Mouse (Mus musculus): ENCODE measurements around the gene Ctrc. TPM values are rescaled to one million over a fixed set of nuclear protein-coding genes. Genes with fewer than 3 reads are reported as not detected.
"Not testable (repeated sequence)": the region's sequence is repeated elsewhere in the genome, so short reads cannot be mapped to it uniquely, and the experiment has no call there.

Gene Ctrc
- polyA plus RNA-seq, 1 experiment from 2014 or later = not detected

DNA sequence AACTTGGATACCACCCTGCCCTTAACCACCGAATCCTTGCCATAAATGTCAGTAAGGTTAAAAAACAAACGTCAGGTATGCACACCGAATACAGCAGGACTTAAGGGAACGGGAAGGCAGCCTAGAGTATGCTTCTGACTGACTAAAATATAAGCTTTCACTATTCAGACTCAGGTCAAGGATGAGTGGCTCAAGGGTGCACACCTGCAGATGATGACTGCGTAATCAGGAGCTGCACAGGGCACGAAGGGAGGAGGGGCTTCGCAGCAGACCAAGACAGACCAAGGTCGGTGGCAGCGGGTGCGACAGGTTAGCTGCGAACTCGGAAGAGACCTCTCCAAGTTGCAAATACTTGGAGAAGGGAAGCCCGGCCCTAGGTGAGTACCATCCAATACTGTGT is 60.0 kb downstream of the Ctrc start:
- H3K36me3 ChIP-seq = peaks cover 67% of the 10 kb centered on the region
- no peaks in the 10 kb centered on the region for H3K9me3 ChIP-seq (replicated peaks)
- no peaks in the 10 kb centered on the region for H3K27me3 ChIP-seq (replicated peaks)
- 90% methylated on average over 13 of the region's 13 CpGs for WGBS
- H3K9ac ChIP-seq = no peak overlapping the region
- H3K27ac ChIP-seq (ENCODE audit: poor library complexity, severe bottlenecking) = no peak overlapping the region
- H3K4me3 ChIP-seq = no peak overlapping the region
- H3K4me2 ChIP-seq = no peak overlapping the region
- no peak for ATAC-seq (ENCODE audit: insufficient number of reproducible peaks, low FRiP score)
- H3K4me1 ChIP-seq (replicated peaks) = peaks cover 9% of the 10 kb centered on the region

DNA sequence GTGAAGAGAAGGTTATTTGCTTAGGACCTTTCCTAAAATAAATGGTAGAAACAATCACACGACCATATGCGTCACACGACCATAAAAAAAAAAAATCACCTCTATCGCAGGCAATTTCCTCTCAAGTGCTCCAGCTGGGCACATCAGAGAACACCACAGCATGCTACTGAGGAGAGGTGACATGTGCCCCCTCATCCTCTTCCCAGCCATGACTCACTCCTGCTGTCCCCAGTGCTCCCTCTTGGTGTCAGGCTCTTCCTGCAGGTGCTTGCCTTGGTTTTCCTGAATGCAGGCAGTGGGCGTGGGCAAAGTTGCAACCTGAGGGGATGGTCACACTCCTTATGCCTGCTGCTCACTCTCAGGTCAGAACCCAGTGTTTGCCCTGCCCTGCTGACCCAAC is 61.3 kb downstream of the Ctrc start:
- H3K27ac ChIP-seq (ENCODE audit: poor library complexity, severe bottlenecking) = no peak overlapping the region
- H3K9me3 ChIP-seq (replicated peaks) = no peaks in the 10 kb centered on the region
- no peak overlapping the region for H3K4me3 ChIP-seq
- peaks cover 4% of the 10 kb centered on the region for H3K4me1 ChIP-seq (replicated peaks)
- no peak overlapping the region for H3K9ac ChIP-seq
- WGBS = 85% methylated on average over 5 of the region's 5 CpGs
- H3K36me3 ChIP-seq = peaks cover 81% of the 10 kb centered on the region
- ATAC-seq (ENCODE audit: insufficient number of reproducible peaks, low FRiP score) = no peak
- H3K4me2 ChIP-seq = no peak overlapping the region
- no peaks in the 10 kb centered on the region for H3K27me3 ChIP-seq (replicated peaks)

- Histone ChIP-seq H3K9me3 (replicated peaks) (no peaks in the 10 kb centered on the region), H3K36me3 (peaks cover 96% of the 10 kb centered on the region), H3K27ac (ENCODE audit: poor library complexity, severe bottlenecking) (no peak overlapping the region), H3K9ac (no peak overlapping the region), H3K27me3 (replicated peaks) (no peaks in the 10 kb centered on the region), H3K4me3 (no peak overlapping the region), H3K4me2 (no peak overlapping the region), H3K4me1 (replicated peaks) (no peaks in the 10 kb centered on the region)
- no peak for ATAC-seq (ENCODE audit: insufficient number of reproducible peaks, low FRiP score)
- WGBS = 93% methylated on average over 8 of the region's 8 CpGs
Observed at GRCm38 (mm10) chr4:141781201-141781985, 64.8 kb downstream of the Ctrc start.

GRCm38 (mm10) chr4:141779828-141780227 is 66.3 kb downstream of the Ctrc start:
- Histone ChIP-seq H3K4me3 (no peak overlapping the region), H3K27ac (ENCODE audit: poor library complexity, severe bottlenecking) (no peak overlapping the region), H3K9me3 (replicated peaks) (no peaks in the 10 kb centered on the region), H3K27me3 (replicated peaks) (no peaks in the 10 kb centered on the region), H3K4me1 (replicated peaks) (no peaks in the 10 kb centered on the region), H3K36me3 (peaks cover 94% of the 10 kb centered on the region), H3K9ac (no peak overlapping the region), H3K4me2 (no peak overlapping the region)
- WGBS = 79% methylated on average over 8 of the region's 8 CpGs
- no peak for ATAC-seq (ENCODE audit: insufficient number of reproducible peaks, low FRiP score)

- H3K27ac ChIP-seq (ENCODE audit: poor library complexity, severe bottlenecking); H3K4me3 ChIP-seq; H3K9ac ChIP-seq; H3K9me3 ChIP-seq (replicated peaks); H3K4me2 ChIP-seq; H3K27me3 ChIP-seq (replicated peaks); ATAC-seq (ENCODE audit: insufficient number of reproducible peaks, low FRiP score): not testable (repeated sequence)
- H3K4me1 ChIP-seq (replicated peaks) = peaks cover 11% of the 10 kb centered on the region
- peaks cover 93% of the 10 kb centered on the region for H3K36me3 ChIP-seq
- 83% methylated on average over 4 of the region's 4 CpGs for WGBS
Observed at GRCm38 (mm10) chr4:141773019-141773418, 73.1 kb downstream of the Ctrc start.

GRCm38 (mm10) chr4:141771823-141772222 is 74.3 kb downstream of the Ctrc start:
- H3K4me3 ChIP-seq = no peak overlapping the region
- WGBS = 87% methylated on average over 8 of the region's 8 CpGs
- H3K27me3 ChIP-seq (replicated peaks) = no peaks in the 10 kb centered on the region
- ATAC-seq (ENCODE audit: insufficient number of reproducible peaks, low FRiP score) = no peak
- peaks cover 23% of the 10 kb centered on the region for H3K4me1 ChIP-seq (replicated peaks)
- H3K9me3 ChIP-seq (replicated peaks) = no peaks in the 10 kb centered on the region
- no peak overlapping the region for H3K27ac ChIP-seq (ENCODE audit: poor library complexity, severe bottlenecking)
- no peak overlapping the region for H3K9ac ChIP-seq
- peaks cover 85% of the 10 kb centered on the region for H3K36me3 ChIP-seq
- H3K4me2 ChIP-seq = no peak overlapping the region

- ATAC-seq (ENCODE audit: insufficient number of reproducible peaks, low FRiP score) = no peak
- no peaks in the 10 kb centered on the region for H3K27me3 ChIP-seq (replicated peaks)
- no peak overlapping the region for H3K9ac ChIP-seq
- no peak overlapping the region for H3K27ac ChIP-seq (ENCODE audit: poor library complexity, severe bottlenecking)
- peaks cover 78% of the 10 kb centered on the region for H3K36me3 ChIP-seq
- H3K4me1 ChIP-seq (replicated peaks) = peaks cover 34% of the 10 kb centered on the region
- H3K9me3 ChIP-seq (replicated peaks) = no peaks in the 10 kb centered on the region
- no peak overlapping the region for H3K4me2 ChIP-seq
- H3K4me3 ChIP-seq = no peak overlapping the region
- WGBS = 59% methylated on average over 8 of the region's 8 CpGs
Observed at GRCm38 (mm10) chr4:141769501-141770160, 76.5 kb downstream of the Ctrc start.

DNA sequence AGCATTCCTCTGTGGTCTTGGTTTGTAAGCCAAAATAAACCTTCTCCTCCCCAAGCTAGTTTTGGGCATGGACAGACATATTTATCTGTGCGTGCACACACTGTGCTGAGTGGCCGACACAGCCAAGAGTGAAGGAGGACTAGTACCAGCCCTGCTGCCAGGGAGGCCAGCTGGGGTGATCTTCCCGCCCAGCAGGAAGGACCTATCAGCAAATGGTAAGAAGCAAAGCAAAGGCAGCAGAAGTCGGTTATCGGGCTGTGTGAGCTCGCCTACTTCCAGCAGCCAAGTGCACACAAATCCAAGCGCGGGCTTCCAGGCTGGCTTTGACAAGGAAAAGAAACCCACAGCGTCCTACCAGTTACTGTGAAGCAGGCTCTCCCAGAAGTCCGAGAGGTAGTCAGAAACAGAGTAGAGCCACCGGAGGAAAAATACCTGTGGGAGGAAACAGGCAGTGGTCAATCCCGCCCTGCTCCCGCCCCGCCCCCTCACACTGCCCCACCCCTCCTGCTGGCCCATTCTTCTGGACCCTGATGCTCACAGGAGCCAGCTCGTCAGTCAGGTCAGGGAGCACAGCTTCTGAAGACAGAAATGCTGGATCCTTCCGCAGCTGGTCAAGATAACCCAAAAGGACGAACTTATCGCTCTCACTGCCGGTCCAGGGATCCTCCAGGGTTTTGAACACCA is 78.7 kb downstream of the Ctrc start:
- WGBS = 41% methylated on average over 19 of the region's 19 CpGs
- H3K27me3 ChIP-seq (replicated peaks) = no peaks in the 10 kb centered on the region
- H3K36me3 ChIP-seq = peaks cover 78% of the 10 kb centered on the region
- H3K27ac ChIP-seq (ENCODE audit: poor library complexity, severe bottlenecking) = peak overlapping the region; percentile 91
- peak; percentile 83 for ATAC-seq (ENCODE audit: insufficient number of reproducible peaks, low FRiP score)
- 0 out of 2 replicates have a peak overlapping the region, but pooled peaks have one; percentile 42 for H3K9ac ChIP-seq
- H3K9me3 ChIP-seq (replicated peaks) = no peaks in the 10 kb centered on the region
- H3K4me3 ChIP-seq = no peak overlapping the region
- H3K4me2 ChIP-seq = peak overlapping the region; percentile 52
- H3K4me1 ChIP-seq (replicated peaks) = peaks cover 34% of the 10 kb centered on the region

- 43% methylated on average over 19 of the region's 19 CpGs for WGBS
- H3K36me3 ChIP-seq = peaks cover 79% of the 10 kb centered on the region
- H3K4me1 ChIP-seq (replicated peaks) = peaks cover 34% of the 10 kb centered on the region
- H3K4me2 ChIP-seq = peak overlapping the region; percentile 52
- 0 out of 2 replicates have a peak overlapping the region, but pooled peaks have one; percentile 42 for H3K9ac ChIP-seq
- H3K9me3 ChIP-seq (replicated peaks) = no peaks in the 10 kb centered on the region
- H3K27ac ChIP-seq (ENCODE audit: poor library complexity, severe bottlenecking) = peak overlapping the region; percentile 91
- H3K4me3 ChIP-seq = no peak overlapping the region
- H3K27me3 ChIP-seq (replicated peaks) = no peaks in the 10 kb centered on the region
- ATAC-seq (ENCODE audit: insufficient number of reproducible peaks, low FRiP score) = 0 out of 2 replicates have a peak, but pooled peaks have one; percentile 27
Observed at GRCm38 (mm10) chr4:141766668-141767352, 79.3 kb downstream of the Ctrc start.

DNA sequence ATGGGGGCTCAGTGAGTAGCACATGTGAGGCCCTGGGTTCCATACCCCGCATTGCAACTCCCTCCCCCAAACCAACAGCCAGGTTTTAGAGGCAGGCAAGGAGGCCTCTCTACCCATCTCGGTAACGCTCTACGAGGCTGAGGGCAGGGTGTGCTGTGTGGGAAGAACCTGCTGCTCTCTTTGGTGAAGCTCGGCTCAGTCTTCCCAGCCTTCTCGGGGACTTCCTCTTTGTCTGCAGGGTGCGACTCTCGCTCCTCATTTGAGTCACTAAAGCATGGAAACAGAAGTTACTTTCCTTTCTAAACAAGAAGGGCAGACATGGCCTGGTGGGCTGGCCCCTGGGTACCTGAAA is 79.9 kb downstream of the Ctrc start:
- WGBS = 77% methylated on average over 8 of the region's 8 CpGs
- Histone ChIP-seq H3K27ac (ENCODE audit: poor library complexity, severe bottlenecking) (peak overlapping the region; percentile 91), H3K36me3 (peaks cover 79% of the 10 kb centered on the region), H3K9me3 (replicated peaks) (no peaks in the 10 kb centered on the region), H3K4me3 (no peak overlapping the region), H3K9ac (0 out of 2 replicates have a peak overlapping the region, but pooled peaks have one; percentile 15), H3K27me3 (replicated peaks) (no peaks in the 10 kb centered on the region), H3K4me1 (replicated peaks) (peaks cover 34% of the 10 kb centered on the region), H3K4me2 (peak overlapping the region; percentile 52; the same call in 1 of the 2 replicates)
- no peak for ATAC-seq (ENCODE audit: insufficient number of reproducible peaks, low FRiP score)

DNA sequence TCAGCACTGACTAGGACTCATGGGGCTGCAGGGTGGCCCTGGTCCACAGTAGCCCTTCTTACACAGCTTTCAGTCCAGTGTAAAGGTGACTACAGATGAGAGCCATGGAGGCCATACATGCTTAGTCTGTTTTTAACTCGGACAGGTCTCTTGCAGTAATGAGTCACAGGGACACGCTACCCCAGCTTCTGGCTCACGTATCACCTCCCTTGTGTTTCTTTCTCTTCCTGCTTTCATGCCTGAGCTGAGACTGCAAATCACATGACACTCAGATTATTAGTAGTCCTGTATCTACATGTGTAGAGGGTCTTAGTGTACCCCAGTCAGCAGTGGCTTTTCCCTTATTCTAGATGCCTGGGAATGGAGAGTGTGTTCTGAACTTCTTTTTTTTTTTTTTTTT is 81.2 kb downstream of the Ctrc start:
- H3K9me3 ChIP-seq (replicated peaks) = no peaks in the 10 kb centered on the region
- no peak overlapping the region for H3K4me2 ChIP-seq
- no peak overlapping the region for H3K4me3 ChIP-seq
- H3K27ac ChIP-seq (ENCODE audit: poor library complexity, severe bottlenecking) = no peak overlapping the region
- no peak overlapping the region for H3K9ac ChIP-seq
- WGBS = 92% methylated on average over 3 of the region's 3 CpGs
- H3K4me1 ChIP-seq (replicated peaks) = peaks cover 30% of the 10 kb centered on the region
- peaks cover 72% of the 10 kb centered on the region for H3K36me3 ChIP-seq
- no peaks in the 10 kb centered on the region for H3K27me3 ChIP-seq (replicated peaks)
- no peak for ATAC-seq (ENCODE audit: insufficient number of reproducible peaks, low FRiP score)
